Mouse (Mus musculus): ENCODE data around the gene Ptpn22. TPM values are rescaled to one million over a fixed set of nuclear protein-coding genes. Genes with fewer than 3 reads are reported as not detected.
A peak's percentile ranks its signal among the peaks of the same experiment; 100 is the strongest.
"Not testable (repeated sequence)": the region's sequence is repeated elsewhere in the genome, so short reads cannot be mapped to it uniquely, and the experiment has no call there.

The Ptpn22 gene
- polyA plus RNA-seq (2015; fragmentation: Nextera tagmentation; extraction: Ambion mirVana), result 0.39 and 0.70 TPM in 2 replicates

GRCm38 (mm10) chr3:103858881-103859801 lies at the start of gene Ptpn22:
Gene Ptpn22, plus strand, starts transcription at chr3:103859795.
- Histone ChIP-seq H3K4me1 (replicated peaks) (no peaks in the 10 kb centered on the region), H3K4me3 (no peak within 1 kb of the TSS), H3K27ac (replicated peaks) (no peak within 1 kb of the TSS), H3K27me3 (no peaks in the 10 kb centered on the region), H3K9me3 (no peaks in the 10 kb centered on the region), H3K36me3 (no peaks in the 10 kb centered on the region), H3K4me2 (no peak within 1 kb of the TSS), H3K9ac (no peak within 1 kb of the TSS)
- ATAC-seq (ENCODE audit: low read depth), result no peak
- 80% methylated on average over 12 of the region's 12 CpGs for WGBS

- Histone ChIP-seq H3K36me3 (peaks cover 30% of the 10 kb centered on the region), H3K9me3 (no peaks in the 10 kb centered on the region), H3K4me1 (replicated peaks) (peaks cover 20% of the 10 kb centered on the region), H3K4me2 (peak overlapping the region; percentile 85), H3K9ac (peak overlapping the region; percentile 88), H3K27me3 (no peaks in the 10 kb centered on the region), H3K4me3 (peak overlapping the region; percentile 85), H3K27ac (replicated peaks) (peak overlapping the region; percentile 91)
- peak; percentile 79 for ATAC-seq (ENCODE audit: low read depth)
- 3% methylated on average over 13 of the region's 14 CpGs for WGBS
Observed at GRCm38 (mm10) chr3:103809799-103810150, 49.8 kb upstream of the Ptpn22 start.

DNA sequence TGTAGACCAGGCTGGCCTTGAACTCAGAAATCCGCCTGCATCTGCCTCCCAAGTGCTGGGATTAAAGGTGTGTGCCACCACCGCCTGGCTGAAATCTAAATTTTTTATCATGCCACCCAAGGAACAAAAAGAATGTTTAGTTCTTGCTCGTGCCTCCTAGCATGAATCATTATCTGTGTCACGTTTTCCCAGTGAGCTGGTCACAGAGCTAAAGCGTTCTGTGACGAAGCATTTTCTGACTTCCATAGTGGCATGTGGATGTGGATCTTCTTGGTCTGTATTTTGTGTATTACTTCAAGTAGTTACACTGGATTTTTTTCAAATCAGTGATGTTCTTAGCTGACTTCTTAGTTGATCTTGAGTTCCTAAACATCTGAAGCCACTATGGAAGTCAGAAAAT lies 48.6 kb upstream of the Ptpn22 start:
- 92% methylated on average over 6 of the region's 6 CpGs for whole genome bisulfite sequencing
- H3K27me3 ChIP-seq, result no peaks in the 10 kb centered on the region

DNA sequence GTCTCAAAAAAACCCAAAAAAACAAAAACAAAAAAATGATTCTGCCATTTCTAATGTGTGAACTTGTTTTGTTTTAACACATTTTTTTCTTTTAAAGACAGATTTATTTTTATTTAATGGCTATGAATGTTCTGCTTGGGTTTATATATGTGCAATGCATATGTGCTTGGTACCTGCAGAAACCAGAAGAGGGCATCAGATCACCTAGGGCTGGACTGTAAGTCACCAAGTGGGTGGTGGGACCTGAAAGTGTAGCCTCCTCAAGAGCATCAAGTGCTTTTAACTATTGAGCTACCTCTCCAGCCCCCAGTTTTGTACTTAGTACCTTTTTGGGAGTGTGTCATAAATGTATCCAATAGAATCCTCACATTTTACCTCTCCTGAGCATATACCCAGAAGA lies 32.0 kb upstream of the Ptpn22 start:
- ATAC-seq (ENCODE audit: low read depth), result no peak
- no peak overlapping the region for H3K4me3 ChIP-seq
- H3K27me3 ChIP-seq, result no peaks in the 10 kb centered on the region
- H3K9me3 ChIP-seq, result no peaks in the 10 kb centered on the region
- no peak overlapping the region for H3K4me2 ChIP-seq
- peaks cover 9% of the 10 kb centered on the region for H3K36me3 ChIP-seq
- no peak overlapping the region for H3K27ac ChIP-seq (replicated peaks)
- H3K4me1 ChIP-seq (replicated peaks), result no peaks in the 10 kb centered on the region
- H3K9ac ChIP-seq, result no peak overlapping the region

More for the DNA sequence above, 48.6 kb upstream of the Ptpn22 start:
- Histone ChIP-seq H3K9me3 (no peaks in the 10 kb centered on the region), H3K4me3 (no peak overlapping the region), H3K36me3 (peaks cover 37% of the 10 kb centered on the region), H3K27ac (replicated peaks) (no peak overlapping the region), H3K4me1 (replicated peaks) (peaks cover 20% of the 10 kb centered on the region), H3K9ac (no peak overlapping the region), H3K4me2 (no peak overlapping the region)
- no peak for ATAC-seq (ENCODE audit: low read depth)

- Histone ChIP-seq H3K27ac (replicated peaks) (no peak overlapping the region), H3K9me3 (no peaks in the 10 kb centered on the region)
- WGBS, result 87% methylated on average over 3 of the region's 3 CpGs
Observed at GRCm38 (mm10) chr3:103829036-103829435, 30.6 kb upstream of the Ptpn22 start.

DNA sequence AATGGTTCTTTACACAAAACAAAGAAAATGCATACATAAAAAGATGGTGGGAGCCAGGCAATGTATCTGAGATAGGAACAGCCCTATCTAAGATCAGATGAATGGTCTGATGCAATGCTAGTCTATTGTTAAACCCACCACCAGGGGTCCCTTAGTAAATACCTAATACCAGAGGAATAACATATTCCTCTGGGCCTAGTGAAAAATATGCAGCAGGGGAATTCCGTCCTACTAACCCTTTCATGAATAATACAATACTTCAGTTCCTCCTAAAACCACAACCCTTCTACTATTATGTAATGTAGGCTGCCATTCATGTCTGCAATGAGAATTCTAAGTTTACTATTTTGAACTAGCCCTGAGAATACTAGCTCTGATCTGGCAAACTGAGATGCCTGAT lies 28.9 kb upstream of the Ptpn22 start:
- H3K27ac ChIP-seq (replicated peaks); H3K4me2 ChIP-seq; H3K4me1 ChIP-seq (replicated peaks); H3K4me3 ChIP-seq; H3K9me3 ChIP-seq; H3K9ac ChIP-seq; ATAC-seq (ENCODE audit: low read depth); H3K27me3 ChIP-seq; H3K36me3 ChIP-seq: not testable (repeated sequence)
- WGBS, result 69% methylated on average over 1 of the region's 1 CpGs

More at GRCm38 (mm10) chr3:103829036-103829435, 30.6 kb upstream of the Ptpn22 start:
- ATAC-seq (ENCODE audit: low read depth), result no peak
- no peak overlapping the region for H3K4me3 ChIP-seq
- H3K9ac ChIP-seq, result no peak overlapping the region
- no peaks in the 10 kb centered on the region for H3K4me1 ChIP-seq (replicated peaks)
- no peak overlapping the region for H3K4me2 ChIP-seq
- no peaks in the 10 kb centered on the region for H3K27me3 ChIP-seq
- no peaks in the 10 kb centered on the region for H3K36me3 ChIP-seq

GRCm38 (mm10) chr3:103831146-103831545 lies 28.4 kb upstream of the Ptpn22 start:
- Histone ChIP-seq H3K27ac (replicated peaks) (no peak overlapping the region), H3K9me3 (no peaks in the 10 kb centered on the region), H3K4me3 (no peak overlapping the region), H3K4me1 (replicated peaks) (no peaks in the 10 kb centered on the region), H3K9ac (no peak overlapping the region), H3K4me2 (no peak overlapping the region), H3K27me3 (no peaks in the 10 kb centered on the region), H3K36me3 (no peaks in the 10 kb centered on the region)
- no peak for ATAC-seq (ENCODE audit: low read depth)
- WGBS, result 88% methylated on average over 7 of the region's 7 CpGs

DNA sequence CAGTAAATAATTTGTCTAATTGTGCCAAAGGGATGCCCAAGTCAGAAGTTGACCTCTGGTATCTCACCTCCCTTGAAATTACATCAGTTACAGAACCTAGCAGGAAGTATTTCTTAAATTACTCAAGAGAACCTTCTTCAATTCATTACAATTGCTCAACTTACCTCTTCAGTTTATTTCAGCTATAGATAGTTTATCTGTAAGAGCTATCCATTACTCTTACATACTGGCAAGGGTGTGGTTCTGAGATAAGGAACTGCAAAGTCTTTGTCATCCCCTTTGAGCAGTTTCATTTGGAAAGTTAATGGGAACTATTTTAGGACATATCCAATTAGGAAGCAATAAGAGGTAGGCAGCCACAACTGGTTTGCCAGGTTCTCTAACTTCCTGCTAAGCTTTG lies 27.2 kb upstream of the Ptpn22 start, which contains the start of gene Bcl2l15:
TSS of gene Bcl2l15 (plus strand) at position 176 of the 400 bp plus-strand sequence.
- Histone ChIP-seq H3K27ac (replicated peaks) (no peak within 1 kb of the TSS), H3K4me3 (no peak within 1 kb of the TSS), H3K27me3 (no peaks in the 10 kb centered on the region), H3K9me3 (no peaks in the 10 kb centered on the region), H3K4me1 (replicated peaks) (no peaks in the 10 kb centered on the region), H3K4me2 (no peak within 1 kb of the TSS), H3K36me3 (no peaks in the 10 kb centered on the region), H3K9ac (no peak within 1 kb of the TSS)
- no peak for ATAC-seq (ENCODE audit: low read depth)

DNA sequence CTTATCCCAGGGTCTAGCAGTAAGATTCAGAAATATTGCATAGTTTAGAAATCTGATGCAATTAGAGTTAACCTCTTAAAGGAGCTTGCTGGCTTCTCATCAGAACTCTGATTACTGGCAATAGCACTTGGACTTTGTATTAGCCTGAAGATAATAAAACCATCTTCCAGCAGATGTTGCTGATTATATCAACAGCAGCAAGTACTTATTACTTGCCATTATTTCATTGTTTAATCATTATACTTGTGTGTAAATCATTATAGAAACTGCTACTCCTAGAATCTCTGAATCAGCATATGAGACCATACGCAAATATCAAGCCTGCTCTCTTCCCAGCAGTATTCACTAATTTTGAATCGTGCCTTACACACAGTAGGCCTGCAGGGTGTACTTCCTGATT lies 25.6 kb upstream of the Ptpn22 start:
- H3K4me2 ChIP-seq, result no peak overlapping the region
- no peaks in the 10 kb centered on the region for H3K27me3 ChIP-seq
- H3K9ac ChIP-seq, result no peak overlapping the region
- ATAC-seq (ENCODE audit: low read depth), result no peak
- no peaks in the 10 kb centered on the region for H3K9me3 ChIP-seq
- H3K27ac ChIP-seq (replicated peaks), result no peak overlapping the region
- H3K4me1 ChIP-seq (replicated peaks), result no peaks in the 10 kb centered on the region
- H3K36me3 ChIP-seq, result no peaks in the 10 kb centered on the region
- no peak overlapping the region for H3K4me3 ChIP-seq
- WGBS, result 93% methylated on average over 2 of the region's 2 CpGs

GRCm38 (mm10) chr3:103835272-103835950 lies 24.2 kb upstream of the Ptpn22 start:
- Histone ChIP-seq H3K27me3 (no peaks in the 10 kb centered on the region), H3K9me3 (no peaks in the 10 kb centered on the region), H3K4me2 (no peak overlapping the region), H3K27ac (replicated peaks) (no peak overlapping the region), H3K4me3 (no peak overlapping the region), H3K9ac (no peak overlapping the region), H3K4me1 (replicated peaks) (no peaks in the 10 kb centered on the region), H3K36me3 (no peaks in the 10 kb centered on the region)
- ATAC-seq (ENCODE audit: low read depth), result no peak
- WGBS, result 78% methylated on average over 6 of the region's 6 CpGs

GRCm38 (mm10) chr3:103835951-103836310 lies 23.7 kb upstream of the Ptpn22 start:
- H3K36me3 ChIP-seq, result no peaks in the 10 kb centered on the region
- H3K4me2 ChIP-seq, result no peak overlapping the region
- H3K4me3 ChIP-seq, result no peak overlapping the region
- no peak overlapping the region for H3K9ac ChIP-seq
- no peak overlapping the region for H3K27ac ChIP-seq (replicated peaks)
- H3K4me1 ChIP-seq (replicated peaks), result no peaks in the 10 kb centered on the region
- no peak for ATAC-seq (ENCODE audit: low read depth)
- H3K27me3 ChIP-seq, result no peaks in the 10 kb centered on the region
- H3K9me3 ChIP-seq, result no peaks in the 10 kb centered on the region
- 85% methylated on average over 10 of the region's 10 CpGs for WGBS

GRCm38 (mm10) chr3:103836453-103836852 lies 23.1 kb upstream of the Ptpn22 start:
- WGBS, result 93% methylated on average over 5 of the region's 5 CpGs
- no peaks in the 10 kb centered on the region for H3K4me1 ChIP-seq (replicated peaks)
- ATAC-seq (ENCODE audit: low read depth), result no peak

More at GRCm38 (mm10) chr3:103836453-103836852, 23.1 kb upstream of the Ptpn22 start:
- no peak overlapping the region for H3K4me2 ChIP-seq
- no peaks in the 10 kb centered on the region for H3K9me3 ChIP-seq
- no peaks in the 10 kb centered on the region for H3K36me3 ChIP-seq
- no peak overlapping the region for H3K9ac ChIP-seq
- no peaks in the 10 kb centered on the region for H3K27me3 ChIP-seq
- no peak overlapping the region for H3K27ac ChIP-seq (replicated peaks)
- H3K4me3 ChIP-seq, result no peak overlapping the region

Measured in neural tube, embryonic 13.5 days (tissue).